Mouse (Mus musculus) C3H10T1/2 (cell line): ENCODE measurements around the gene Gadd45g. TPM values are rescaled to one million over a fixed set of nuclear protein-coding genes. Genes with fewer than 3 reads are reported as not detected.

ENCODE experiments used
- polyA plus RNA-seq, 2 experiments: library from polyadenylated mRNA; unstranded; fragments of >200 nt; fragmentation: generic; extraction: Trizol; gene quantifications; one replicate each; pipeline ENCODE4 v1.2.1; 2012; ENCODE audit warnings: missing spikeins in 2 of 2

Gadd45g gene
- polyA plus RNA-seq, result 10 to 100 TPM; 11.5 to 44.6 TPM

GRCm38 (mm10) chr13:51846301-51846867, at the start of gene Gadd45g:
Gene Gadd45g (plus strand): TSS chr13:51846678.

Other genes with a start within 250 kb of the Gadd45g start
- 100 to 1,000 TPM in 1 of 2 experiments, 10 to 100 TPM in 1; 66.0 to 173 TPM for gene Cks2, start 201.4 kb upstream of the Gadd45g start, polyA plus RNA-seq
- 1 to 10 TPM; 1.4 to 5.2 TPM for gene Secisbp2, start 195.0 kb upstream of the Gadd45g start, polyA plus RNA-seq
- under 1 TPM; 0.01 to 0.06 TPM for gene Sema4d, start 52.9 kb upstream of the Gadd45g start, polyA plus RNA-seq